Mouse (Mus musculus): ENCODE measurements around the gene Dcaf8. TPM values are rescaled to one million over a fixed set of nuclear protein-coding genes. Genes with fewer than 3 reads are reported as not detected.

The Dcaf8 gene
- polyA plus RNA-seq, 1 experiment, result 103 TPM

DNA sequence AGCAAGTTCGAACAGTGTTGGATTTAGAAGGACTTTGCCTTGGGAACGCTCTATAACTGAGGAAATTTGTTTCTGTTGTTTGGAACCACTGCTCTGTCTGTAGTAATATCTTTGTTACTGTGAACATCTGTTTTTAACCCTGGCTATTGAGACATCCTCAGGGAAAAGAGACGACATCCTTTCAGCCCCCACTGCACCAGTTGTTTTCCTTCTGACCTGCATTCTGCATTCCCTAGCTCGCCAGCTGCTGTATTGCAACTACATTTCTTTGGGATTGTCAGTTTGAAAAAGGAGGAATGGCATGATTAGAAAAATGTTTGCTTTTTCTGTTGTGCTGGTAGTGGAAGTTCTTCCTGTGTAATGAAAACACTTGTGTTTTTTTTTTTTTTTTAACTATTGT, 33.0 kb downstream of the Dcaf8 start:
- TF ChIP-seq EP300 (IDR thresholded peaks at IDR 0.05; ENCODE audit: insufficient read depth, low read depth, low read length), result no peak
- no peak for TF ChIP-seq POLR2A (IDR thresholded peaks at IDR 0.05; ENCODE audit: insufficient read depth, low read length)
- TF ChIP-seq CTCF (IDR thresholded peaks at IDR 0.05; ENCODE audit: low read depth, low read length), result no peak
- no peak overlapping the region for H3K4me3 ChIP-seq (ENCODE audit: low read depth, low read length)
- H3K27me3 ChIP-seq (ENCODE audit: control insufficient read depth, insufficient read depth, low read length, poor library complexity, severe bottlenecking), result no peaks in the 10 kb centered on the region
- H3K9ac ChIP-seq (ENCODE audit: low read depth, poor library complexity, severe bottlenecking), result no peak overlapping the region
- no peak overlapping the region for H3K27ac ChIP-seq (ENCODE audit: insufficient read depth, low read length)
- no peaks in the 10 kb centered on the region for H3K4me1 ChIP-seq (ENCODE audit: control insufficient read depth, insufficient read depth, low read length)
- no peaks in the 10 kb centered on the region for H3K9me3 ChIP-seq (replicated peaks; ENCODE audit: control insufficient read depth, insufficient read depth, low read length, poor library complexity, severe bottlenecking)
- peaks cover 32% of the 10 kb centered on the region for H3K36me3 ChIP-seq (ENCODE audit: control insufficient read depth, insufficient read depth, low read length, poor library complexity, severe bottlenecking)

DNA sequence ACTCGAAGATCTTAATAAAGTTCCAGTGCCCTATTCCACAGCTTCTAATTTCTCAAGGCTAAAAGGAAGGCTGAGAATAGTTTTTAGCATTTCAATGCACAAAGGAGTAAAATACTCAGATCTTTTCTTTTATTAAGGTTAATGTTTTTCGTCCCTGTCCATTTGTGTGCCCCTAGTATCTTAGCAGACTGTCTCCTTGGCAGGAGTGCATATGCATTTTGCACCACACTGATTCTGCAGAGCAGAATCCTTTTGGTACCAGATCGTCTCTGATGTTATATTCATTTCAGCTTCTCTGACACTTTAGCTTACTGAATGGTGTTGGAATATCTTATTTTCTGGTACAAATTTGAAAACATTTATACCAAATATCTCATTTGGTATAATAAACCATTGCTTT, 33.9 kb downstream of the Dcaf8 start:
- Histone ChIP-seq H3K36me3 (ENCODE audit: control insufficient read depth, insufficient read depth, low read length, poor library complexity, severe bottlenecking) (peaks cover 36% of the 10 kb centered on the region), H3K27ac (ENCODE audit: insufficient read depth, low read length) (no peak overlapping the region), H3K9me3 (replicated peaks; ENCODE audit: control insufficient read depth, insufficient read depth, low read length, poor library complexity, severe bottlenecking) (no peaks in the 10 kb centered on the region), H3K27me3 (ENCODE audit: control insufficient read depth, insufficient read depth, low read length, poor library complexity, severe bottlenecking) (no peaks in the 10 kb centered on the region), H3K4me3 (ENCODE audit: low read depth, low read length) (no peak overlapping the region), H3K4me1 (ENCODE audit: control insufficient read depth, insufficient read depth, low read length) (no peaks in the 10 kb centered on the region), H3K9ac (ENCODE audit: low read depth, poor library complexity, severe bottlenecking) (no peak overlapping the region)
- TF ChIP-seq EP300 (IDR thresholded peaks at IDR 0.05; ENCODE audit: insufficient read depth, low read depth, low read length) (no peak), POLR2A (IDR thresholded peaks at IDR 0.05; ENCODE audit: insufficient read depth, low read length) (no peak), CTCF (IDR thresholded peaks at IDR 0.05; ENCODE audit: low read depth, low read length) (no peak)

GRCm38 (mm10) chr1:172183056-172183455, 35.2 kb downstream of the Dcaf8 start:
- Histone ChIP-seq H3K9ac (ENCODE audit: low read depth, poor library complexity, severe bottlenecking) (no peak overlapping the region), H3K27ac (ENCODE audit: insufficient read depth, low read length) (no peak overlapping the region), H3K4me3 (ENCODE audit: low read depth, low read length) (no peak overlapping the region), H3K36me3 (ENCODE audit: control insufficient read depth, insufficient read depth, low read length, poor library complexity, severe bottlenecking) (peaks cover 44% of the 10 kb centered on the region), H3K4me1 (ENCODE audit: control insufficient read depth, insufficient read depth, low read length) (no peaks in the 10 kb centered on the region), H3K27me3 (ENCODE audit: control insufficient read depth, insufficient read depth, low read length, poor library complexity, severe bottlenecking) (no peaks in the 10 kb centered on the region), H3K9me3 (replicated peaks; ENCODE audit: control insufficient read depth, insufficient read depth, low read length, poor library complexity, severe bottlenecking) (no peaks in the 10 kb centered on the region)
- TF ChIP-seq POLR2A (IDR thresholded peaks at IDR 0.05; ENCODE audit: insufficient read depth, low read length) (no peak), CTCF (IDR thresholded peaks at IDR 0.05; ENCODE audit: low read depth, low read length) (no peak), EP300 (IDR thresholded peaks at IDR 0.05; ENCODE audit: insufficient read depth, low read depth, low read length) (no peak)

- Histone ChIP-seq H3K4me3 (ENCODE audit: low read depth, low read length) (no peak overlapping the region), H3K4me1 (ENCODE audit: control insufficient read depth, insufficient read depth, low read length) (no peaks in the 10 kb centered on the region), H3K9me3 (replicated peaks; ENCODE audit: control insufficient read depth, insufficient read depth, low read length, poor library complexity, severe bottlenecking) (no peaks in the 10 kb centered on the region), H3K36me3 (ENCODE audit: control insufficient read depth, insufficient read depth, low read length, poor library complexity, severe bottlenecking) (peaks cover 46% of the 10 kb centered on the region), H3K27ac (ENCODE audit: insufficient read depth, low read length) (no peak overlapping the region), H3K27me3 (ENCODE audit: control insufficient read depth, insufficient read depth, low read length, poor library complexity, severe bottlenecking) (no peaks in the 10 kb centered on the region), H3K9ac (ENCODE audit: low read depth, poor library complexity, severe bottlenecking) (no peak overlapping the region)
- TF ChIP-seq POLR2A (IDR thresholded peaks at IDR 0.05; ENCODE audit: insufficient read depth, low read length), result no peak
- TF ChIP-seq CTCF (IDR thresholded peaks at IDR 0.05; ENCODE audit: low read depth, low read length), result no peak
- TF ChIP-seq EP300 (IDR thresholded peaks at IDR 0.05; ENCODE audit: insufficient read depth, low read depth, low read length), result no peak
Observed at GRCm38 (mm10) chr1:172183915-172184314, 36.0 kb downstream of the Dcaf8 start.

GRCm38 (mm10) chr1:172186401-172187289, 38.8 kb downstream of the Dcaf8 start:
- H3K36me3 ChIP-seq (ENCODE audit: control insufficient read depth, insufficient read depth, low read length, poor library complexity, severe bottlenecking), result peaks cover 55% of the 10 kb centered on the region
- H3K9me3 ChIP-seq (replicated peaks; ENCODE audit: control insufficient read depth, insufficient read depth, low read length, poor library complexity, severe bottlenecking), result no peaks in the 10 kb centered on the region
- no peaks in the 10 kb centered on the region for H3K4me1 ChIP-seq (ENCODE audit: control insufficient read depth, insufficient read depth, low read length)

DNA sequence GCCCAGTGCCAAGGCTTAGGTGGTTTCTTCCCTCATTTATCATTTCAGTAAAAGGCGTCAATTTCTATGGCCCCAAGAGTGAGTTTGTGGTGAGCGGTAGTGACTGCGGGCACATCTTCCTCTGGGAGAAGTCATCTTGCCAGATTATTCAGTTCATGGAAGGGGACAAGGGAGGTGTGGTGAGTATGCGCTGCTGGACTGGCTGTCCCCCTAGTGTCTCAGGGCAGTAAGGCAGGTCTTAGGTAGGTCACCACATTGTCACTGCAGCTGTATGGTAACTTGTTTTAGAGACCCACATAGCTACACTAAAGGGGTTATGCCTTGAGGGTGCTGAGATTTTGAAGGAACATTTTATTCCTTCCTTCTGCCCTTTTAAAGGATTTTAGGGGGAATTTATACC, 41.0 kb downstream of the Dcaf8 start:
- Histone ChIP-seq H3K9me3 (replicated peaks; ENCODE audit: control insufficient read depth, insufficient read depth, low read length, poor library complexity, severe bottlenecking) (no peaks in the 10 kb centered on the region), H3K4me3 (ENCODE audit: low read depth, low read length) (no peak overlapping the region), H3K27ac (ENCODE audit: insufficient read depth, low read length) (no peak overlapping the region), H3K27me3 (ENCODE audit: control insufficient read depth, insufficient read depth, low read length, poor library complexity, severe bottlenecking) (no peaks in the 10 kb centered on the region), H3K9ac (ENCODE audit: low read depth, poor library complexity, severe bottlenecking) (no peak overlapping the region), H3K36me3 (ENCODE audit: control insufficient read depth, insufficient read depth, low read length, poor library complexity, severe bottlenecking) (peaks cover 68% of the 10 kb centered on the region), H3K4me1 (ENCODE audit: control insufficient read depth, insufficient read depth, low read length) (no peaks in the 10 kb centered on the region)
- TF ChIP-seq CTCF (IDR thresholded peaks at IDR 0.05; ENCODE audit: low read depth, low read length), result peak; percentile 28
- TF ChIP-seq EP300 (IDR thresholded peaks at IDR 0.05; ENCODE audit: insufficient read depth, low read depth, low read length), result no peak
- no peak for TF ChIP-seq POLR2A (IDR thresholded peaks at IDR 0.05; ENCODE audit: insufficient read depth, low read length)

More at GRCm38 (mm10) chr1:172186401-172187289, 38.8 kb downstream of the Dcaf8 start:
- no peaks in the 10 kb centered on the region for H3K27me3 ChIP-seq (ENCODE audit: control insufficient read depth, insufficient read depth, low read length, poor library complexity, severe bottlenecking)
- H3K4me3 ChIP-seq (ENCODE audit: low read depth, low read length), result no peak overlapping the region
- TF ChIP-seq EP300 (IDR thresholded peaks at IDR 0.05; ENCODE audit: insufficient read depth, low read depth, low read length), result no peak
- TF ChIP-seq POLR2A (IDR thresholded peaks at IDR 0.05; ENCODE audit: insufficient read depth, low read length), result no peak
- no peak for TF ChIP-seq CTCF (IDR thresholded peaks at IDR 0.05; ENCODE audit: low read depth, low read length)
- no peak overlapping the region for H3K27ac ChIP-seq (ENCODE audit: insufficient read depth, low read length)
- no peak overlapping the region for H3K9ac ChIP-seq (ENCODE audit: low read depth, poor library complexity, severe bottlenecking)
